Mouse (Mus musculus): Measurements from ENCODE around the gene Tspan14.

Tspan14 gene

GRCm38 (mm10) chr14:40915838-40916237, 50.8 kb downstream of the Tspan14 start:
- peak; percentile 84 for DNase-seq

- peak; percentile 94 for DNase-seq
Observed at GRCm38 (mm10) chr14:40914701-40915100, 51.9 kb downstream of the Tspan14 start.

GRCm38 (mm10) chr14:40913709-40914108, 52.9 kb downstream of the Tspan14 start:
- no peak for DNase-seq

- no peak for DNase-seq
Observed at GRCm38 (mm10) chr14:40911529-40911928, 55.1 kb downstream of the Tspan14 start.

GRCm38 (mm10) chr14:40908763-40909162, 57.8 kb downstream of the Tspan14 start:
- DNase-seq = no peak

GRCm38 (mm10) chr14:40906770-40907169, 59.8 kb downstream of the Tspan14 start:
- no peak for DNase-seq

GRCm38 (mm10) chr14:40905813-40906212, 60.8 kb downstream of the Tspan14 start:
- no peak for DNase-seq

GRCm38 (mm10) chr14:40902307-40903055, 64.1 kb downstream of the Tspan14 start:
- DNase-seq = peak; percentile 84

GRCm38 (mm10) chr14:40900267-40900666, 66.3 kb downstream of the Tspan14 start:
- DNase-seq = peak; percentile 46

GRCm38 (mm10) chr14:40897916-40898315, 68.7 kb downstream of the Tspan14 start:
- DNase-seq = peak; percentile 60

GRCm38 (mm10) chr14:40895681-40896080, 70.9 kb downstream of the Tspan14 start:
- DNase-seq = peak; percentile 80

GRCm38 (mm10) chr14:40894576-40895247, 71.9 kb downstream of the Tspan14 start:
- DNase-seq = peak; percentile 97

GRCm38 (mm10) chr14:40893884-40894283, 72.7 kb downstream of the Tspan14 start:
- DNase-seq = peak; percentile 89

GRCm38 (mm10) chr14:40893196-40893595, 73.4 kb downstream of the Tspan14 start, which contains the start of gene Sh2d4b:
TSS of gene Sh2d4b (minus strand) at chr14:40893266.
- peak; percentile 86 for DNase-seq

- peak; percentile 75 for DNase-seq
Observed at GRCm38 (mm10) chr14:40892326-40892825, 74.2 kb downstream of the Tspan14 start.

GRCm38 (mm10) chr14:40891506-40891905, 75.1 kb downstream of the Tspan14 start:
- peak; percentile 81 for DNase-seq

- peak; percentile 98 for DNase-seq
Observed at GRCm38 (mm10) chr14:40889704-40890103, 76.9 kb downstream of the Tspan14 start.

GRCm38 (mm10) chr14:40889181-40889580, 77.4 kb downstream of the Tspan14 start:
- peak; percentile 91 for DNase-seq

- peak; percentile 71 for DNase-seq
Observed at GRCm38 (mm10) chr14:40886428-40887202, 80.0 kb downstream of the Tspan14 start.

GRCm38 (mm10) chr14:40885752-40886151, 80.9 kb downstream of the Tspan14 start:
- no peak for DNase-seq

- peak; percentile 90 for DNase-seq
Observed at GRCm38 (mm10) chr14:40885225-40885624, 81.4 kb downstream of the Tspan14 start.

GRCm38 (mm10) chr14:40874565-40874964, 92.0 kb downstream of the Tspan14 start:
- DNase-seq = peak; percentile 64

- peak; percentile 90 for DNase-seq
Observed at GRCm38 (mm10) chr14:40873961-40874360, 92.6 kb downstream of the Tspan14 start.
